Mouse (Mus musculus) adrenal gland, postnatal 10 days (tissue): ENCODE measurements at regions not wholly inside any gene's neighbourhood (a gene's known extent, or its start where the extent isn't known, plus 50 kb on each side); places are given as distances from the start of the nearest gene placed in this dataset.

ENCODE experiments used
- DNase-seq: peaks from one replicate; pipeline ENCODE4 v3.0.0; 2021; ENCODE audit warnings: mixed read lengths

DNA sequence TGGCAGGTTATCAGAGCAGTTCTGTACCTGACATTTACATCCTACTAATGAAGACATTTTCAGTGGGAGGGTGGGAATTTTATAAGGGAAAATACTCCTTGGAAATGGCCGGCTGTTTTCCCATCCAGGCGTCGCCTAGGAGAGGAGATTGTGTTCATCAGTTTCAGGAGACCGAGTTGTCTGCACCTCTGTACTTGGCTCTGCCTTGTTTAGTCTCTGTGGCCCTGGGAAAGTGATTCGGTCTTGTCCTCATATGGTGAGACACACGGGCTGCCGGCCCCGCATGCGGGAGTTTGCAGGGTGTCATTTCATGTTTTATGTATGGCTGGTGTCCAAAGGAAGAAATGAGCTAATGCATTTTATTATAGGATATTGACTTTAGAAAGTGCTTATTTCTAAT is 287.9 kb downstream of the Cd109 start:
- no peak for DNase-seq

- no peak for DNase-seq
Measured at GRCm38 (mm10) chr9:78917336-78917735, 302.0 kb downstream of the Cd109 start.

- no peak for DNase-seq
Measured at GRCm38 (mm10) chr9:78925977-78926593, 310.7 kb downstream of the Cd109 start.

DNA sequence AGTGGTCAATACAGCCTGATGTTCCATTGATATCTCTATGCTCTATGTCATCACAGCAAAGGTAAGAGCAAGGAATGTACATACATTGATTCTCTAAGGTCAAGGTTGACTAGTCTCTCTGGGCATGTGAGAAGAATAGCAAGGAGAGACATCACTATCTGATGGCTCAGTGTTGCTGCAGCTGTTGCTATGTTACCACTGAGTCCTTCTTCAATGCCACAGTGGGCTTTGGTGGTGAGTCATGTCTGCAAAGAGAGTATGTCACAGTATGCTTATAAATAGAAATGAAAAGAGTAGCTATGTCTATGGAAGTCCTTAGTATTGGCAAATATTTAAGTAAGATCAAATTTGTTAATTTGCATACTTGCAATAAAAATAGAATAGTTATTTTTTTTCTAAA is 326.3 kb downstream of the Cd109 start:
- no peak for DNase-seq

DNA sequence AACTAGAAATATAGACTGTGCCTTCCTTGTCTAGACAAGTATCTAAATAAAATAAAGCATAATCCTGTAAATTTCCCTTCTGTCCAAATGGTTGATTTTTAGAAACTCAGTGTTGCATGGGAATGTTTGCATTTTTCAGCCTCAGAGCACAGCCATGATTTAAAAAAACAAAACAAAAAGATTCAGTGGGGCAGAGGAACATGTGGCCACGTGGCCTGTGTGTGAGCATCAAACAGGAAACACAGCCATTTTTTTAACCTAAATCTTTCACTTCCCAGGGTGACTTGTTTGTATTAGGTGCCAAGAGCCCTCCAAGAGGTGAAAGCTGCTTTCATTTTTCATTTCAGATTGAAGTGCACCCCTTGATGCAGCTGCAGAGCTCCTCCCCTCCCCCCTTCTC is 349.5 kb downstream of the Cd109 start:
- no peak for DNase-seq

DNA sequence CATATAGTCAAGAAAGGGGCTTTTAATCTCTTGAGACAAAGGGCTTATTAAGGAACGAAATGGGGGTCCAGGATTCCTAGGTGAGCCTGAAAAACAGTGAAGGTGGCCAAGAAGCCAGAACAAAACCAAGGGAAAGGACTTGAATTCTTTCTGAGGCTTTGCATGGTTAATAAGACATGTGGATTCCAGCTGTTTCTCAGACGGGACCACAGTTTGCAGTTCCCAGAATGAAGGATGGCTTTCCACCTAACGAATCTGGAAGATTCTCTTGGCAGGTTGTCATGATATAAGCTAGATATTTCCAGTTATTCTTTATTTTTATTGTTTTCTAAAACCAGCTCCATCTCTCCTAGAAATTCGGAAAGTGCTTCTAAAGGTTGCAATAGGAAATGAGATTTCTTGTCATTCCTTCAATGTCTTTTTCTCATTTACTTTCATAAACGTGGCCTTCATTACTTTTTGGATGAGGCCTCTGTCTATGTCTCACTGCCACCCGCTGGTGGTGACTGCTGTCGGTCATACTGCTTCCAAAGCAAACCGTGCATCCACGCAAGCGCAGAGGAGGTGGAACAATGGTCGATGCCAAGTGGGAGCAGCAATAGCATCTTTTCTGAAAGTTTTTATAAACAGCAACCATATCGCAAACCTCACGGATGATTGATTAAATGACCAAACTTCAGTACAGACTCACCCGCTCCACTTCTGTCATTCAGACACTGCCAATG is 350.0 kb downstream of the Cd109 start:
- no peak for DNase-seq

DNA sequence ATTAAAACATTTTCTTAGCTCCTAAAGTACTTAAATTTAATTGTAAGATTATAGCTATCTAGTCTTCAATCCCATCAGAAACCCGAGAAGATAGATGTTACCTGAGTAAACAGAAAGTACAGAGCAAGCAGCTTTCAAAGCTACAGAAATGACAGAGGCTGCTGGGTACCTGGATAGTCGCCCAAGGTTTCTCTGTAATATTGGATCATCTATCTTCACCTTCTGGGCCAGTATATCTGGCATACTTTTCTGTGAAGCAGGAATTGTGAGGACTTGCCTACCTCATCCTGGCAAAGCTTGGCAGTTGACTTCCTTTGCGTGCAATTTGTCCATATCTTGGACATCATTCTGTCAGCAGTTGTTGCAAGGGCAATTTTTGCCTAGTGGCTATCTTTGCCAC is 356.4 kb downstream of the Cd109 start:
- DNase-seq, result no peak

GRCm38 (mm10) chr9:78983734-78984133 is 368.4 kb downstream of the Cd109 start:
- DNase-seq, result no peak

GRCm38 (mm10) chr9:78985184-78985864 is 370.0 kb downstream of the Cd109 start:
- no peak for DNase-seq

DNA sequence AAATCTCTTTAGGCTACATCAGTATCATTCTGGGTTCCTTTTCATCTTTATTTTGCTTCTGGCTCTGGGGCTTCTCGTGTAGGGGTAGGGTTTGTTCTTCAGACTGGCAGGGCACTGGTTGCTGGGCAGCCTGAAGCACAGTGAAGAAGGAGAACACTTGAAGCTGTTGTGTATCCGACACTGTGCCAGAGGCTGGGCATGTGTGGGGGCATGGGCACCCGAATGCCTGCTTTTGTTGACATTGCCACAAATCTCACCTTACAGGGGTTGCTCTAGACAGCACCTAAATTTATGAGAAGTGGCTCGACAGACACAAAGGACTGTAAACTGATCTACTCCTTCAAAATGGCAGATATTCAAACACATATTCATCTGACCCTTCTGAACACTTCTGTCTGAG is 376.0 kb downstream of the Cd109 start:
- no peak for DNase-seq

- DNase-seq, result no peak
Measured at GRCm38 (mm10) chr9:79001081-79001480, 385.7 kb downstream of the Cd109 start.

- no peak for DNase-seq
Measured at GRCm38 (mm10) chr9:79001930-79002329, 386.6 kb downstream of the Cd109 start.

DNA sequence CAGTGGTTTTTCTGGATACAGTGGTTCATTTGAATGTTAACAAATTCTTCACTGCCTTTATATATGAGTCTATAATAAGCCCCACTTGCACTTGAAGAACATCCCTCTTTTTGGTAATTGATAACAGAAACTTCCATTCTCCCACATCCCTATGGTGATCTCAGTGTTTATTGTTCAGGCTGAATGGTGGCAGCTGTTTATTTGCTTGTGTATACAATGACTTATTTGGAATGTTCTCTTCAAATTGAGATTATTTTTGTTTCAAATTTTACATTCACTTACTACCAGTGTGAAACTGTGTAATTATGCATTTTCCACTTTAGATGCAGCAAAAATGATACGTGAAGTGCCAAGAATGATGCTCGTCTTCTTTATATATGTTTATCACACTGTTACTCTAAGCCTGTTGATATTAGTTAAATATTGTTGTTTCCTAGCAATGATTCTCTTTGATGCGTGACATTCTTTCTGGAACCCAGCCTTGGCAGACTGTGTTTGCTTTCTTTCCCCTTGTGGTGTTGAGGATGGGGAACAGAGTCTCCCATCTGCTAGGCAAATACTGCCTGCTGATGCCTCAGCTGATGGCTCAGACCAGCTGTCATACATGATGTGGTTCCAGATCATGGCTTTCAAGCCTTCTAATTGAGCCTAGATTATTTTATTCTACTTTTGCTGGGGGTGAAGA is 389.1 kb downstream of the Cd109 start:
- DNase-seq, result no peak

DNA sequence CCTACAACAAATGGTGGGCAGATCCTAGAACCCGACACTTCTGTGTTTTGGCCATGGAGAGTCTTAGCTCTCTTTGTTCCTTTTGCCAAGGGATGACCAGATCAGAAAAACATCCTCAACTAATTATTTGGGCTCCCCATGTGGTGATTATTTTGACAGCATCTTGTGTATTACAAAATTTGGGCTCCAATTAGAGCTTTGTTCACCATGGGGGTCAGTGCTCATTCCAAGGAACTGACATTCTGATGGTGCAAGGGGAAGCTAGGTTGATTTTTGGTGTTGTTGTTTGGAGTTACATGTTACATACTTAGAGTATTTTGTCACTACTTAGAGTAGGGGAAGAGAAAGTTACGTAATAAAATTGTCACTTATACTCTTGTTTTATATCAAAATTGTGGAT is 406.9 kb downstream of the Cd109 start:
- DNase-seq, result no peak

DNA sequence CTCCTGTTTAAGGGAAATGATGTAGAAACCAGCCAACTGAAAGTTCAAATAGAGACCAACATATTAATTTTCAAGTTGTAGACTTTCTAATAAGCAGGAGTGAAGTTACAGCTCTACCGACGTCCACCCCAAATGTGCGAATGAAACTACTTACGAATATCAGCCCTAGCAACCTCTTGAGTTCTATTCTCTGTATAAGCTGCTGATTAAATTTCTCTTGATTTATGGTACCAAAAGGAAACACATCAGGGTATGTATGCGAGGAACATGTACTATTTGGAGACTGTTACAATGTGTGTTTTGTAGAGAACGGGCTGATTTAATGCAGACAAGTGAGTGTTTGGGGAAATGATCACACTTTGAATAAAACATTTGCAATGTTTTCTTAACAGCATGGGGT is 412.9 kb downstream of the Cd109 start:
- DNase-seq, result no peak

DNA sequence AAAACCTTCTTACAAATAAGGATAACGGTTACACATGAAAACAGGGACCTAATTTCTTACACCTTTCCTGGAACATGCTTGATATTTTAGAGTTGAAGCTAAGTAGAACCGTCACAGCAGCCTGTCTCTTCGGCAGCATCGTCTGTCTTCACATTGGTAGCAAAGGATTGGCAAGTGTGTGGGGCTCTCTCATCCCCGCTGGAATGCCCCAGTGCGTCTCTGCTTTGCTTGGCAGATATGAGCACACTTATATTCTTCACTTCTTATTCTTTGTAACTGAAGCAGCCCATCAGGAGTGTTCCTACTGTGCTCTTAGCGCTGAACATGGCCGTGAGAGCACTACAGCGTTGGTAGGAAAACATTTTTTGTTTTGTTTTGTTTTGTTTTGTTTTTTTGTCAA is 414.1 kb downstream of the Cd109 start:
- DNase-seq, result no peak

GRCm38 (mm10) chr9:79035677-79036076 is 420.3 kb downstream of the Cd109 start:
- DNase-seq, result no peak

DNA sequence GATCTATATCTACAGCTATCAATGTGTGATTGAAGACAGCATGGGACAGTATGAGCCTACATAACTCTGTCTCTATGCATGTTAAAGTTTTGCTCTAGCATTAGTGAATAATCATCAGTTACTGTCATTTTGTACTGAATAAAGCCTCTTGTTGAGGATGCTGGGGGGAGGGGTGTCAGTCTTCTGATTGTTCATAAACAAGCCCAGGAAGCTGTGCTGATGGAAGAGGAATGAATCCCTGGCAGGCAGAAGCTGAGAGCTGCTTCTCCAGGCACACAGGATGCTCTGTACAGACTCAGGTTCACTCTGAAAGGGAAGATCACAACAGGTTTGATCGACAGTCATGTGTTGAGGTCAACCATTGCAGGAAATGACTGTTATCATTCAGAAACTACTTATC is 421.7 kb downstream of the Cd109 start:
- no peak for DNase-seq

- DNase-seq, result no peak
Measured at GRCm38 (mm10) chr9:79038971-79039370, 423.6 kb downstream of the Cd109 start.

DNA sequence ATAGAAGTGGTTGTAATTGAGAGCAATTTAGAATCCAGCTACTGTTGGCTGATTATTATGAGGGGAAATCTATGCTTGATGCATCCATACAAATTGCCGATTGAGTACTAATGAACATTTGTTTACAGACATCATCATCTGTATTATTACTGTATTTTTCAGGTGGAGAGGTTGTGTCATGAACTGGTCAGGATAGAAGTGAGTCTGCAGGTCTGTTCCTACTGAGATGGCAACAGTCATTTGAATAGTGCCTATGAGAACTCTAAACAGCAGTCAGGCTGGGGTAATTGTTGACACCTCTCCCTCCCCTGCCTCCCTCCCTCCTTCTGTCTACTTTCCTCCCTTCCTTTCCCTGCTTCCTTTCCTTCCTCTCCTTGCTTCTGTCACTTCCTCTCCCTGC is 429.0 kb downstream of the Cd109 start:
- no peak for DNase-seq

GRCm38 (mm10) chr9:79045314-79045713 is 430.0 kb downstream of the Cd109 start:
- DNase-seq, result peak; percentile 62

DNA sequence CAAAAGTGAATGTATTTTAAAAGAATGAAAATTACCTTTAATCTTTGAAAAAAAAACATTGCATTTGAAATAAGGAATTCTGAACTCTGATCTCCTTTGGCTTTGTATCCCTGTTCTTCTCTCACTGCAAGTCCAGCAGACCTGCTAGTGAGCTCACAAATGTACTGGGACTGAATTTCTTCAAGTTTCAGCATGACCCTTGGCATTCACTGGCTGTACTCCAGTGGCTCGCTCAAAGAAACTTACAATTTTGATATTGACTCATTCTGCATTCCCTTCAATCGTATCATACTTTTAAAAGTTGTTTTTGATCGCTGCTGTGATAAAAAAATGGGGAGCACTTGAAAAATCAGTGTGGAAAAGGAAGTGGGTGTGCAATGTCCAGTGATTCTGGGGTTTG is 456.6 kb downstream of the Cd109 start:
- peak; percentile 20 for DNase-seq

GRCm38 (mm10) chr9:79109611-79110010 is 494.3 kb downstream of the Cd109 start:
- DNase-seq, result peak; percentile 7
